Mouse (Mus musculus) brain, embryonic 14.5 days (tissue): ENCODE measurements around the gene Bmf.

Experiments used
- CTCF ChIP-seq: fragments of 200-500 bp; IDR thresholded peaks from 2 replicates; pipeline ENCODE4 v1.5.1; 2012; ENCODE audit warnings: inconsistent platforms, mild to moderate bottlenecking, moderate library complexity, borderline replicate concordance; ENCODE audit not compliant: insufficient read depth, insufficient read length; ENCODE audit errors: extremely low read depth
- POLR2A ChIP-seq: fragments of 200-500 bp; IDR thresholded peaks from 2 replicates; pipeline ENCODE4 v1.6.1; 2012; ENCODE audit warnings: mild to moderate bottlenecking, inconsistent platforms, borderline replicate concordance; ENCODE audit not compliant: poor library complexity, insufficient read depth, insufficient read length, severe bottlenecking; ENCODE audit errors: extremely low read depth

- no peak for TF ChIP-seq POLR2A
- TF ChIP-seq CTCF: peak; percentile 95
Measured at GRCm38 (mm10) chr2:118545242-118546103, 4.0 kb downstream of the Bmf start.
